Mouse (Mus musculus) CD8-positive naive resting alpha-beta T cell, adult 2 months (primary cell): ENCODE results near the gene Mov10.
A peak's percentile ranks its signal among the peaks of the same experiment; 100 is the strongest.
"Not testable (repeated sequence)": the region's sequence is repeated elsewhere in the genome, so short reads cannot be mapped to it uniquely, and the experiment has no call there.

Source experiments
- DNase-seq, 2 experiments: peaks; one replicate each; pipeline ENCODE4 v3.0.0; 2022; ENCODE audit warnings: low read depth in 2 of 2, low spot score in 2 of 2

The Mov10 gene

GRCm38 (mm10) chr3:104817991-104818748 is at the start of gene Mov10:
Mov10 (minus strand) TSS chr3:104818563.
- DNase-seq: peak; percentile 32 to 46

GRCm38 (mm10) chr3:104866674-104867073 is 48.3 kb upstream of the Mov10 start:
- DNase-seq: not testable (repeated sequence)

GRCm38 (mm10) chr3:104865341-104865788 is 47.0 kb upstream of the Mov10 start:
- no peak for DNase-seq

GRCm38 (mm10) chr3:104864651-104865340 is 46.4 kb upstream of the Mov10 start:
- peak; percentile 76 to 79 for DNase-seq

- DNase-seq: peak; percentile 82 to 83
Measured at GRCm38 (mm10) chr3:104863786-104864650, 45.7 kb upstream of the Mov10 start, which contains the start of the genes St7l and Capza1. St7l (plus strand) TSS chr3:104864005. Capza1 (minus strand) TSS chr3:104864505.

- no peak for DNase-seq
Measured at GRCm38 (mm10) chr3:104858560-104858959, 40.2 kb upstream of the Mov10 start.

- peak; percentile 2 to 4 for DNase-seq
Measured at GRCm38 (mm10) chr3:104856106-104856505, 37.7 kb upstream of the Mov10 start.

- no peak for DNase-seq
Measured at GRCm38 (mm10) chr3:104854866-104855265, 36.5 kb upstream of the Mov10 start.

- no peak for DNase-seq
Measured at GRCm38 (mm10) chr3:104854465-104854864, 36.1 kb upstream of the Mov10 start.

GRCm38 (mm10) chr3:104846601-104847000 is 28.2 kb upstream of the Mov10 start:
- no peak for DNase-seq

GRCm38 (mm10) chr3:104841049-104841448 is 22.7 kb upstream of the Mov10 start:
- no peak for DNase-seq

GRCm38 (mm10) chr3:104835797-104836196 is 17.4 kb upstream of the Mov10 start:
- DNase-seq: no peak

- no peak for DNase-seq
Measured at GRCm38 (mm10) chr3:104822413-104822812, 4.0 kb upstream of the Mov10 start.

GRCm38 (mm10) chr3:104820426-104820825 is 2.1 kb upstream of the Mov10 start:
- no peak for DNase-seq

- DNase-seq: no peak
Measured at GRCm38 (mm10) chr3:104818749-104819134, 379 bp upstream of the Mov10 start.

- peak in 1 of 2 experiments; percentile 26 for DNase-seq
Measured at GRCm38 (mm10) chr3:104817481-104817990, 827 bp downstream of the Mov10 start.

GRCm38 (mm10) chr3:104816130-104816529 is 2.2 kb downstream of the Mov10 start:
- no peak for DNase-seq

GRCm38 (mm10) chr3:104815346-104815745 is 3.0 kb downstream of the Mov10 start:
- no peak for DNase-seq

GRCm38 (mm10) chr3:104814746-104815145 is 3.6 kb downstream of the Mov10 start:
- DNase-seq: no peak

- not testable (repeated sequence) for DNase-seq
Measured at GRCm38 (mm10) chr3:104813227-104813626, 5.1 kb downstream of the Mov10 start.

- DNase-seq: no peak
Measured at GRCm38 (mm10) chr3:104812254-104812653, 6.1 kb downstream of the Mov10 start.
